Mouse (Mus musculus) thymus, postnatal 10 days (tissue): ENCODE data around the gene Inf2.

Experiments
- DNase-seq, 2 experiments: peaks; one replicate each; pipeline ENCODE4 v3.0.0; 2021; ENCODE audit warnings: low spot score in 2 of 2

Gene Inf2

DNA sequence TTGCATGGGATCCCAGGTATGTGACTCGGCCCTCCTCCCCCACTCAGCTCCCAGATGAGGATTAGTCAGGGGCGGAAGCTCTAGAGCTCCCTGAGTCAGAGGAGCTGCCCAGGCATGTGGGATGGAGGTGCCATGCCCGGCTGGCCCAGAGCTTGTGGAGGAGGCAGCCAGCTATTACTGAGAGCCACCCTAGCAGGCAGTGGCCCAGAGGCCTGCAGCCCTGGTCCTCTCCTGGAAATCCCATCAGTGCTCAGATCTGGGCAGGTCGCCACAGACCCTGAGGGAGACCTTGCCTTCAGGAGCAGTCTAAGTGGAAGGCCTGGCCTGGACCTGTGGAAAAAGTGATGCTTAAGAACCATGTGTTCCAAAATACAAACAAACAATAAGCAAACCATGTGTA is 7.0 kb downstream of the Inf2 start:
- no peak for DNase-seq

DNA sequence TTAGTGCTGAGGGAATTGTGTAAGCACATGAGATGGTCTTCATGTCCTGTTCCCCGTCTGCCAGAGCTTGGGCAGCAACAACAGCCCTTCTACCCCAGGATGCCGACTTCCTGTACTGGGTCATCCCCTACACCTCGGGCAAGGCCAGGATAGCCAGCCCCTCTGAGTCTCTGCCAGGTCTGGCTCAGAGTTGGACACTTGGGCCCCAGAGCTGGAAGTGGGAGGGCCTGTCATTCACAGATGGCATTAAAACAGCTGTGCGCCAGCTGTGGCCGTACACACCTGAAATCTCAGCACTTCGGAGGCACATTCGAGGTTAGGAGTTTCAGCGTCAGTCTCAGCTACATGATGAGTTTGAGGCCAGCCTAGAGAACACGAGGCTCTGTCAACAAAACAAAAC is 7.9 kb downstream of the Inf2 start:
- no peak for DNase-seq

DNA sequence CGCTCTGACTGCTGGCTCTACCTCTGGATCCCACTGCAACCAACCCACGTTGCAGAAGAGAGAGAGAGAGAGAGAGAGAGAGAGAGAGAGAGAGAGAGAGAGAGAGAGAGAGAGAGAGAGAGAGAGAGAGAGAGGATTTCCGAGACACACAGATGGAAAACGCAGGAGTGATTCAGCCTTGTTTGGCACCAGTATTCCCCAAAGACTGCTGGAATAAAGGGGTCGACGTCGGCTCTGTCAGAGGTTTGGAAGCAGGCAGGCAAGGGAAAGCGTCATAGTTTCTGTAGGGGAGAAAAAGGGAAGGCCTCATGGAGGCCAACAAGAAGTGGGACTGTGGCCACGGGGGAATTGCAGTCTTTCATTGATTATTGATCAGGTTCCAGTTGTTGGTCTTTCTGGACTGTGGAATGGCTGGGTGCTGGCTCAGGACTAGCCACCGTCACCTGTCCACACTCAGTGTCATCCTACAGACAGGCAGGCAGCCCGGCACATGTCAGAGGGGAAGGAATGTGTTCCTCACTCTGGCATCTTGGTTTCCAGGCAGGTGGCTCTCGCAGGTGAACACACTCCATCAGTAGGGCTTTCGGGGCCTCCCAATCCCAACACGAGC is 8.4 kb downstream of the Inf2 start:
- no peak for DNase-seq

DNA sequence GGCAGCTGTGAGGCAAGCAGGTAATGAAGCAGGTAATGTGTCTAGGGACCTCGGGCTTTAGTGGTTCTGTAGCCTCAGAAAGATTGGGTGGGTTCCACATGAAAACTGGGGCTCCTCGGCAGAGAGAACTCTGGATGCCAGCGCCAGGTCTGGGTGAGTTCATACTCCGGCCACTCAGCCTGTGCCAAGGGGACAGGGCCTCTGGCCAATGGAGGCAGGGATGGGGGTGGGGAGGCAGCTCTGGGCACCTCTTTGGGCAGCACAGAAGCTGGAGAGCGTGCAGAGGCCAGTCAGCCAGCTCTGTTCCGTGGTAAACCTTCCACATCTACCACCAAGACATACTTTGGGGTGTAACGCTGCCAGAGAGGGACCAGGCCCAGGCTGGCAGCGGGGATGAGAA is 9.0 kb downstream of the Inf2 start:
- no peak for DNase-seq

DNA sequence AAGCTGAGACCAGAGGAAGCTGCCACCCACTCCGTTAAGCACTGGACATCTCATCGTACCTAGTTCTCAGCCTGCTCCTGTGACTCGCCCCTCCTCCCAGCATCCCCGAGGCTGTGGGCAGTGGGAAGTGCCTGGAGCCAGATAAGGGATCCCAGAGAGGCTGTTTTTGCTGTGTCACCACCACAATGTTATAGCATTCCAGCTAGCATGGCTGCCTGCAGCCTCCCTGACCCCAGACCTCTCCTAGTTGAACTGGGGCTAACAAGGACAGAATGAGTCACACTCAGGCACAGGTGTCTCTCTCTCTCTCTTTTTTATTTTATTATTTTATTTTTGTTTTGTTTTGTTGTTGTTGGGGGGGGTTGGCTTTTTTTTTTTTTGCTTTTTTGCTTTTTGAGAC is 10.6 kb downstream of the Inf2 start:
- DNase-seq = no peak

DNA sequence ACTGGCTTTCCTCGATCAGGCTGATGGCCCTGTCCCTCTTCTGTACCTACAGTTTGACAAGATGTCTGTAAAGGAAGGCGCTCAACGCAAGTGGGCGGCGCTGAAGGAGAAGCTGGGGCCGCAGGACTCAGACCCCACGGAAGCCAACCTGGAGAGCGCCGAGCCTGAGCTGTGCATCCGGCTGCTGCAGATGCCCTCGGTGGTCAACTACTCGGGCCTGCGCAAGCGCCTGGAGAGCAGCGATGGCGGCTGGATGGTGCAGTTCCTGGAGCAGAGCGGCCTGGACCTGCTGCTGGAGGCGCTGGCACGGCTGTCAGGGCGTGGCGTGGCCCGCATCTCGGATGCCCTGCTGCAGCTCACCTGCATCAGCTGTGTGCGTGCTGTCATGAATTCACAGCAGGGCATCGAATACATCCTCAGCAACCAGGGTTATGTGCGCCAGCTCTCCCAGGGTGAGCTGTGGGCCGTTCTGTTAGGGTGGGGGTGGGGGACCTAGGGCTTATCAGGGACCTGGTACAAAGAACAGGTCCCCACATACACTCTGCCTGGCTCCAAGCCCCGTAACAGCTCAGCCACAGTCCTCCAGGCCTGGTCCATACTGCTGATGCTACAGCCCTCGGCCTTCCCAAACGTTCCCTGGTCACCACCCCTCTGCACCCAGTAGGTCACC is 11.5 kb downstream of the Inf2 start:
- DNase-seq = no peak

DNA sequence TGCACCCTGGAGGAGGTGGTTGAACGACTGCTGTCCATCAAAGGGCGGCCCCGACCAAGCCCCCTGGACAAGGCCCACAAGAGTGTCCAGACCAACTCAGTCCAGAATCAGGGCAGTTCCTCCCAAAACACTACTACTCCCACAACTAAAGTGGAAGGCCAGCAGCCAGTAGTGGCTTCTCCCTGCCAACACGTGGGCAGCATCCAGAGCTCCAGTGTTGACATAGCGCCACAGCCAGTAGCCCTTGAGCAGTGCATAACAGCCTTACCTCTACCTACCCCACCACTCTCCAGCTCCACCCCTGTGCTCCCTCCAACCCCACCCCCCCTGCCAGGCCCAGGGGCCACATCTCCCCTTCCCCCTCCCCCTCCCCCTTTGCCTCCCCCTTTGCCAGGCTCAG is 15.4 kb downstream of the Inf2 start:
- DNase-seq = no peak

DNA sequence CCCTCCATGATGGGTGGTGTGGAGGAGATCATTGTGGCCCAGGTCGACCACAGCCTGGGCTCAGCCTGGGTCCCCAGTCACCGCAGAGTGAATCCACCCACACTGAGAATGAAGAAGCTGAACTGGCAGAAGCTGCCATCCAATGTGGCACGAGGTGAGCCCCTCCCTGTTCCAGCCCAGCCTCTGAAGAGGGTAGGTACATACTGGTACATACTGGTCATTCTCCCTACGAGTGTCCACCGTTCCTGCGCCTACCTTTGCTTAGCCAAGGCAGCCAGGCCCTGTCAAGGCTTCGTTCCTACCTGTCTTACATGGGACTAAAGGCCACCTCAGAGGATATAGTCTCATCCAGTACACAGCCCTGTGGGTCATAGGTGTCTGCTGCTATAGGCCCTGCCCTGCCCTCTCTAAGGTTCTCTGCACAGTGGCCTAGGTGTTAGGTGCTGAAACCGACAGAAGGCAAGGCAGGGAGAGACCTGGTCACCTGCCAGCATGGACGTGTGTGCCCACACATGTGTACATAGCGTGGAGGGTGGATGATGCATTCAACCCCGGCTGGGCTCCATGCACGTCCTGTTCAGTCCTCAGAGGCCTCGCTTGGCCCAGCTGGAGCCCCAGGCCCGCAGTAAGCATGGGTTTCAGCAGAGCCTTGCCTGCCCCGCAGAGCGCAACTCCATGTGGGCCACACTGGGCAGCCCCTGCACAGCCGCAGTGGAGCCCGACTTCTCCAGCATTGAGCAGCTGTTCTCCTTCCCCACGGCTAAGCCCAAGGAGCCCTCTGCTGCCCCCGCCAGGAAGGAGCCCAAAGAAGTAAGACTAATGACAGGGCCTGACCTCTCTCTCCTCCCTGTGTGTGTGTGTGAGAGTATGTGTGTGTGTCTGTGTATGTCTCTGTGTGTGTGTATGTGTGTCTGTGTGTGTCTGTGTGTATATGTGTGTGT is 16.4 kb downstream of the Inf2 start:
- peak in 1 of 2 experiments; percentile 40 for DNase-seq

DNA sequence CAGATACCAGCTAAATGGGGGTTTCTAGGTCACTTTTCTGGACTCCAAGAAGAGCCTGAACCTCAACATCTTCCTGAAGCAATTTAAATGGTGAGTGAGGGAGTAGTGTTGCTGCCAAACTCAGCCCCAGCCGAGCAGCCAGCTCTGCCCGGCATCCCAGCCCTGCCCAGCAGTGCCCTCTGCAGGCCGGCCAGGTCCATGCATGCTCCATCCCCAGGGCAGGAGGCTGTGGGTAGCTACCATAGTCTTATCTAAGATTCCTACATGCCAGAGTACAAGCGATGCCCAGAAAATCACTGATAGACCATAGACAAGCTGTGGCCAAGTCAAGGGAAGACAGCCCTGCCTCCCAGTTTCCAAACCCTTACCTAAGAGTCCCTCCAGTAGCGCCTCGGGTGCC is 17.2 kb downstream of the Inf2 start:
- peak; percentile 49 to 81 for DNase-seq

DNA sequence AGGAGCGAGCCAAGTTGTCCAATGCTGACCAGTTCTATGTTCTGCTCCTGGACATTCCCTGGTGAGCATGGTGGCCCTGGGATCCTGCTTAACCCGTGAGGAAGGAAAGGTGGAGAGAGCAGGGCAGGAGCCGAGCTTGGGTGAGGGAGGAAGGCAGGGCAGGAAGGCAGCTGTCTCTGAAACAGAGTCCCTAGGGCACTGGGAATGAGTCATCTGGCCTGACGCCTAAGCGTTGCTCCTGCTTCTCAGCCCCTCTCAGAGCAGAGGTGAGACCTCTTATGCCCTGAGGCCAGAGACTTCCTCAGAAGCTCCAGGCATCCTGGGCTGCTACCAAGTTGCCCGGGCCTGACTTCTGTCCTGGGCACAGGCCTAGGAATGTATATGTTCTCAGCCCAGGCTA is 18.4 kb downstream of the Inf2 start:
- no peak for DNase-seq

DNA sequence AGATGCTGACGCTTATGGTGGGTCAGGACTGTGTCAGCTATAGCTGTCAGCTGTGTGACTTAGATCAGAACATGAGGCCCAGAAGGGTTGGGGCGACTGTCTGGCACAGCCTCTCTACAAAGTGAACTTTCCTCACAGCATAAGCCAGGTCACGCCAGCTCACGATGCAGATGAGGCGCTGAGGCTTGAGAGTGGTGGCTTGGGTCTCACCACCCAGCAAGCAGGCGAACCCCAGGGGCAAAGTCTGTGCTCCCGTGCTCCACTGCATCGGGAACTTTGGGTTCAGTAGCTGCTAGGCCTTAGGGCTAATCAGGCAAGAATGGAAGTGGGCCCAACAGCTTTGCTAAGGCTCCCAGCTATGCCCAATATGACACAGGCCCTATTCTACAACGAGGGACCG is 20.4 kb downstream of the Inf2 start:
- no peak for DNase-seq

DNA sequence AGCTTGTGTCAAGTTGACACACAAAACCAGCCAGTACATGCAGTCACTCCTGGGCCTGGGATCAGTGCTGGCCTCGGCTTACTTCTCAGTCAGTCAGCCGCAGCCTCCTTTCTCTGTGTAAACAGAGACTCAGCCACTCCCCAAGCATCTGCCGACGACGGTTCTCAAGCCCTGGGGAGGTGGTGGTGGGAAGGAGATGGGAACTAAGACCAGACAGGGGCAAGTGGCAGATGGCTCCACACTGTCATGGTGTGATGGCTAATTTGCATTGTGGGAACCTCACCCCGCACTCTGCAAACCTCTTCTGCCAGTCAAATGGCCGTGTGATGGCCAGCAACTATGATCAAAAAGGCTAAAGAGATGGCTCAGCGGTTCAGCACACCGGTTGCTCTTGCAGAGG is 28.1 kb downstream of the Inf2 start:
- no peak for DNase-seq

DNA sequence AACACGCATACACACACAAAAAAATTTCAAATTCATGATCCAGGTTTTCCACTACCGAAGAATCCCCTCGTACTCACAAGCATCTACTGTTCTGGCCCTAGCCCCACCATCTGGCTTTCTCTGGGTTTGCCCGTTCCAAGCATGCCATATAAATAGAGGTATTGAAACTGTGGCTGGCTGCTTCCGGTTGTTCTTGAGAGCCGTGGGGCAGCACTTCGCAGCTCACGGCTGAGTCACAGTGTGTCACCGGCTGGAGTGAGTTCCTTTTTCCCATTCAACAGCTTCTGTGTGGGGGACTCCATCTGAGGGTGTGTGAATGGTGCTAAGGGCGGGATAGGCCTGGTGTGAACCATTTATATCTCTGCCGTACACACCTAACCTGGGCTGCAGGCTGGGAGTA is 28.6 kb downstream of the Inf2 start:
- DNase-seq = peak in 1 of 2 experiments; percentile 15

DNA sequence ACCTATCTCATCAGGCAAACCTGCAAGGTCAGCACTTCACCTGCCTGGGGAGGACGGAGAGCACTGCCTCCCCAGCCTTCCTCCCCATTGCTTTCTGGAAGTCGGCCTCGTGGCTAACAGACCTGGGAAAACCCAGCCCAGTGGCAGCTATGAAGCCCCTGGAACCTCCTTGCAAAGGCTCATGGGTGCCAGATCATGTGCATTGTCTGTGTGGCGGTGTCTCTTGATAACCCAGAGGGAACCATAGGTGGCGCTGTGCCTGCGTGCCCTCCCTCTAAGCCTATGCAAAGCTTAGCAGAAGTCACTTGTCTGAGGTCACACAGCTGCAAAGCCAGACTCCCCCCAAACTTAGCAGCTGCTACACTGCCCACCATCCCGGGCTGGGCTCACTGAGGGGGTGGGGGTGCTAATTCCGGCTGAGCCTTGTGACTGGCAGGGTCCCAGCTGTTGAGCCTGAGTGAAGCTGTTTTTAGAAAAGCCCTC is 29.4 kb downstream of the Inf2 start:
- peak; percentile 86 to 88 for DNase-seq

DNA sequence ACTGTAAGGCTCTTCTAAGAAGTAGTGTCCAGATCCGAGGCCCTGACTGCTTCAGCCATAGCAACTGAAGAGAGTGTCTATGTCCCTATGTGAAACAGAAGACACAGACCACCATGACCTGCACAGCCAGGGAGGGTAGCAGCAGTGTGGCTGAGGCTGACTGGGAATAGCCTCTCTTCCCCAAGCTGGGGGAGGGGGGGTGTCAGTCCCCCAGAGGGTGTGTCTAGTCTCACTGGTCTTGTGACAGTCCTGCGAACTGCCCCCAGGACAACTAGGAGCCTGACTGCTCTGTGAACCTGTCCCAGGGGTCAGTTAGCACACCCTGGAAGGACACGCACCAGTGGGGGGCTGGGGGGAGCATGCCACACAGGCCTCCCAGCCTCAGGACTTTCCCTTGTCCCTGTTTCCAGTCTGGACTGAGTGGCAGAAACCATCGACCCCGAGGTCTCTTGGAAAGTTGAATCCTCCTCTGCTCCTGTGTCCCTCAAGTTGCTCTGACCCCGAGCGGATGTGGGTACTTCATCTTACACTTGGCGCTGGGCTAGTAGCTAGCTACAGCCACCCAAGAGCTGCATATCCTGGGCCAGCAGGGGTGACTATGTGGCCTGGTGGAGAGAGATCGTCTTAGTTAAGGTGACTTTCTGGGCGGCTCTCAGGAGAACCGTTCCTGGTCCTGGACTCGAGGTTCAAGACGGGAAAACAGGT is 30.5 kb downstream of the Inf2 start:
- DNase-seq = peak; percentile 39 to 40

DNA sequence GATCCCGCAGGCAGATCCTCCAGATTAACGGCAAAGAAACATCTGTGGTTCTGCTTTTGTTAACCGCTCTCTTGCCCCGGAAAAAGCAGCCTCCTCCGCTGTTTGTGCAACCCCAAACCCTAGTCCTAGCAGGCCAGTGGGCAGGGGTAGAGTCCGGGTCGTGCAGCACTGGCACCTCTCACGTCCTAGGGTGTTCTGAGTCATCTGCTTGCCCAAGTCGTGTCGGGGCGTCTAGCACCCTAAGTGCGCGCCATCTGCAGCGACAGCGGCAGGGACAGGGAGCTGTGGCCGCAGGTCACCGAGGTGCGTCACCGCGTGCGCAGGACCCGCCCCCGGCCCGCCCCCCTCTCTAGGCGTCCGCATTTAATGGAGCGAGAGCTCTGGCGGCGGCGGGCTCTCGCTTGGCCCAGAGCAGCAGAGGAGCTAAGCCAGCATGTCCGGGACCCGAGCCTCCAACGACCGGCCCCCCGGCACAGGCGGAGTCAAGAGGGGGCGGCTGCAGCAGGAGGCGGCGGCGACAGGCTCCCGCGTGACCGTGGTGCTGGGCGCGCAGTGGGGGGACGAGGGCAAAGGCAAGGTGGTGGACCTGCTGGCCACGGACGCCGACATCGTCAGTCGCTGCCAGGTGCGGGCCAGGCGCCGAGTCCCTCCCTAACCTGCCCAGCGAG is 31.2 kb downstream of the Inf2 start, which contains the start of gene Adssl1:
Adssl1 (plus strand) TSS at position 360 of the 668 bp plus-strand sequence.
- DNase-seq = peak; percentile 38 to 41

DNA sequence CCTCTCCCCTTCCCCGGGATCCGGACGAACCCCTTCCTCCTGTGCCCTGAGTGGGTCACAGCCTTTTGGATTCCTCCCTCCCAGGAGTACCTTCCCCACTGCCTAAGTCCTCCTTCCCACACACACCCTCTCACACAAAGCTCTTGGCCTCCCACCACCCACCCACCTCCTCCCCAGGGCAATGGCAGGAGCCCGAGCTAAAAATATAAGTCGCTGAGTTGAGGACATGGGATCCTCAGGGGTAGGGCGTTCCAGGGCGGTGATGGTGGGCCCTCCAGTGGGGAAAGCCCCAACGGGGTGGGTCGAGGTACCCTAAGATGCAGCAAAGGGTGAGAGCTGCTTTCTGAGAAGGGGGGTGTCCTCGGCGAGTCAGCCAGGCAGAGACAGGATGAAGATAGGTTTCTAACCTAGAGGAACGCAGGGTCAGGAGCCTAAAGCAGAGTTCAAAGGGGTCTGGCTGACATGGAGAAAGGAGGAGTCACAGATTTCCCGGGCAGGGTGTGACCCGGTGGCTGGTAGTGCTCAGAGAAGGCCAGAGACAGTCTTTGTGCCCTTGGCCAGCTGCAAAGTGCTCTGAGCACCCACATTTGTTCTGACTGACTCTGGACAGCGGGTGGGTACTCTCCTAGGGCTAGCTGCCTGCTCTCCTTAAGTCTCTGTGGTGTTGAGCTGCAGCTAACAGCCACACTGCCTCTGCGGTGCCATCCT is 31.9 kb downstream of the Inf2 start:
- DNase-seq = peak in 1 of 2 experiments; percentile 25

DNA sequence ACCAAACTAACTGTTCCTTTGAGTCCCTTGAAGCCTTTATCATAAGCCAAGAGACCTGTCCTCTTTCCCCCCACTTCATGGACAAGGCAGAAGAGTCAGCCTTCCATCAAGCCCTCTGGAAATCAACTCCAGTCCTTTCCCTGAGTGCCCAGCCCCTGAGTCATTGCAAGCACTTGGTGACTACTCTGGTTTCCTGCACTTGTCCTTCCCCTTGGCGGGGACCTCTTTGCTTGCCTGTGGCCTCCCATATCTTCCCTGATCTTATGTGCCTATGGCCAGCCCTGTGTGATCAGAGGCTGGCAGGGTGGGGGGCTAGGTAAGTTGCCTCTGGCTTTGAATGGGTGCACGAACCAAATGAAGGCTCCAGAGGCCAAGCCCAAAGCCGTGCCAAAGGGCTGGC is 33.3 kb downstream of the Inf2 start:
- DNase-seq = no peak

DNA sequence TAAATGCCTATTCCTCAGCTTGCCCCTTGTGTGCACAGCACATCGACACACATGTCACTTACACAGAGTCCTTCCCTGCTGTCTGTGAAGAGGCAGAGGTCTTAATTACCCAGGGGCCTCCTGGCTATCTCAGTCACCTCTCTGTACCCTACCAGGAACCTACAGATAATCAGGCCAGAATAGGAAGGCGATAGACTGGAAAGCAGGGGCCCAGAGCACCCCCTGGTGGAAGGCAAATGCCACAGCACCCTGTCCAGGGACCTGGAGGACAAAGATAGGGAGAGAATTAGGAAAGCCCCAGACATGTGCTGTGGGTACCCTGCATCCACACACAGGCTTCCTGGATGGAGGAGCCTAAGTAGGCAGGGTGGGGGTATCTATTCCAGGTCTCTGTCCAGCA is 35.2 kb downstream of the Inf2 start:
- DNase-seq = peak in 1 of 2 experiments; percentile 74

DNA sequence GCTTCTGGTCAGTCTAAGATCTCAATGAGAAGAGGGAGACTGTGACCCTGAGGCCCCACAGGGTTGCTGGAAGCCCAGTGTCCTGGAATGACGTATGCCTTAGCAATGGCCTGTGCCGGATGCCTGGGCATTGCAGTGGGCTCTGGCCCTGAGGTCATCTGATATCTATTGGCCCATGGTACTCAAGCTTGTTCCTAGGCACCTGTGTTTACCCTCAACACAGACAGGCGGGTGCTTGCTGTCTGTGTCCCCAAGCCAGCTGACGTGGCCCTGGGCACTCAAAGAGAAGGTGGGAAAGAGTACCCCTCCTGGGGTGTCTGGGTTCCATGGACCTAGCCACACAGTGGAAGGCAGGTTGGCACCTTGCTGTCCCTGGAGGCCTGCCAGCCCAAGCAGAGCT is 37.1 kb downstream of the Inf2 start:
- DNase-seq = no peak

DNA sequence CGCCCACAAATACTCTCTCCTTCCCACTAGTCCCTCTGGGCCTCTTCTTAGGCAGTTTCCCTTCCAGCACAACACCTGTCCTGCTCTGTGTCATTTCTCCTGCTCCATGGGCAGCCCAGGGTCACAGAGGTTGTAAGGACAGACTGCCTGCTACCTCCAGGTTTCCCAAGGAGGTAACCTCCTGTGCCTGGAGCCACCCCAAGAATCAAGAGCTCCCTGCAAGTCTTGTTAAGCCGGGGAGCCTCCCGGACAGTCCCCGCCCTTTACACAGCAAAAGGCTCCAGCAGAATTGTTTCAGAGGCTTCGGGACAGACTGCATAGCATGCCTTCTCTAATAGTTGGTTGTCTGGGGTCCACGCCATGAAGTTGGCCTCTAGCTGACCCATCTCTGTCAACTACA is 37.9 kb downstream of the Inf2 start:
- no peak for DNase-seq
